Mouse (Mus musculus) bone marrow macrophage, adult 2 months (primary cell): ENCODE measurements around the gene Myb. TPM values are rescaled to one million over a fixed set of nuclear protein-coding genes. Genes with fewer than 3 reads are reported as not detected.

Experiments
- H3K27ac ChIP-seq: 2 replicates; pipeline ENCODE4 v1.5.1; 2012; ENCODE audit warnings: low read depth, low read length; ENCODE audit not compliant: insufficient read depth
- H3K4me1 ChIP-seq: 2 replicates; pipeline ENCODE4 v1.6.1; 2012; ENCODE audit warnings: low read length; ENCODE audit not compliant: control insufficient read depth, insufficient read depth
- H3K4me3 ChIP-seq: 2 replicates; pipeline ENCODE4 v1.5.1; 2012; ENCODE audit warnings: mild to moderate bottlenecking, low read length, moderate library complexity; ENCODE audit not compliant: insufficient read depth
- CTCF ChIP-seq: IDR thresholded peaks from 2 replicates; pipeline ENCODE4 v1.5.1; 2012; ENCODE audit warnings: low read depth, mild to moderate bottlenecking, low read length, moderate library complexity
- POLR2A ChIP-seq: IDR thresholded peaks from 2 replicates; pipeline ENCODE4 v1.6.1; 2012; ENCODE audit warnings: mild to moderate bottlenecking, low read depth, low read length, borderline replicate concordance
- polyA plus RNA-seq: library from polyadenylated mRNA; stranded (reverse); fragments of >200 nt; gene quantifications from 2 replicates; pipeline ENCODE4 v1.2.4, GENCODE M21; 2012; ENCODE audit not compliant: missing spikeins, insufficient read depth, insufficient read length

Myb gene
- polyA plus RNA-seq, 1 experiment = 0.31 TPM

DNA sequence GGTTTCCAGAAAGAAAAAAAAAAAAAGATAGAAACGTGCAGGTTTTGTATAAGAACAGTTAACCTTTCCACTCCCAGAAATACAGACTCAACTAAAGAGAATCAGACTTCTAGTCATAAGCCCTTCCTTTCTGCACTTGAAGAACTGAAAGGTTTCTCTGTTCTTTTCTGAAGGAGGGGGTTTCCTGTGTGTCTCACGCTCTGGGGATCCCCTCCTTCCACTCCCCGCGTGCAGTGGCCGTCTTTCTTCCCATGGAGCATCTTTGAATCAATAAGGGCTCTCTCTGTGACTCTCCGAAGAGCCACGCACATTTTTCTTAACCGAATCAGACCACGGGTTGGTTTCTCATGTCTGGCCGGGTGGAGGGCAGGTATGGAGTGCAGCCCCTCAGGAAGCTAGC, 17.5 kb upstream of the Myb start:
- Histone ChIP-seq H3K4me3 (no peak overlapping the region), H3K4me1 (no peaks in the 10 kb centered on the region), H3K27ac (no peak overlapping the region)
- TF ChIP-seq CTCF (no peak), POLR2A (no peak)

DNA sequence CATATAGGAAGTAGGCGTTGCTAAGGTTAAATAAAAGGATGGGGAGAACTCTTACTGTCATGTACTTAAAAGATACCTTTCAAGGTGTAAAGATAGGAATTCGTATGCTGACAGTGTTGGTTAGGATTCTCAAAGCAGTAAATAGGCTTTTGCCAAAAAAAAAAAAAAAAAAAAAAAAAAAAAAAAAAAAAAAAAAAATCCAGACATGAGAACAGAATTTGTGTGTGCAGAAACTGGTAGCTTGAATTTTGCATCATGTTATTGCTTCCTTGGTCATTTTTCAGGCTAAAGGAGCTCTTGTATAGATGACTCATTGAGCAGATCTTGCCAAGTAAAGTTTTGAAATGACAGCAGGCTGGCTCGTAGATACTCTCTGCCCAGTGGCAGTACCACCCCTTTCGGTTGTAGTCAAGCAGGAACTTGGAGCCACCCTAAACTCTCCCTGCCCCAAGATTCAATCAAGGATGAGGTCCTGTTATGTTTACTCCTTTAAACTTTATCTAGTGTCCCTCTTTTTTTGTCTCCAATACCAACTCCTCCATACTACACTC, 11.9 kb upstream of the Myb start:
- H3K4me1 ChIP-seq = no peaks in the 10 kb centered on the region
- no peak for TF ChIP-seq CTCF
- no peak for TF ChIP-seq POLR2A
- H3K4me3 ChIP-seq = no peak overlapping the region
- no peak overlapping the region for H3K27ac ChIP-seq

DNA sequence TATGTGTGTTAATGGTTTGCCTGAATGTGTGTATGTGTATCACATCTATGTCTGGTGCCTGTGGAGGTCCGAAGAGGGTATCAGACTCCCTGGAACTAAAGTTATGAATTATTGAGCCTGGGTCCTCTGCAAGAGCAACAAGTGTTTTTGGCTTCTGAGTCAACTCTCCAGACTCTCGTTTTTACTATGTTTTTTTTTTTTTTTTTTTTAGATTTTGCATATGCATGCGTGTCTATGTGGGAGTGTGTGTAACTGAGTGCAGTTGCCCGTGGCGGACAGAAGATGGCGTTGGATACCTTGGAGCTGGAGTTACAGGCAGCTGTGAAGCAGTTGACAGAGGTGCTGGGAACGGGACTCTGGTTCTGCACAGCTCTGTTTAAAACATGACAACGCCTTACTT, 7.7 kb upstream of the Myb start:
- no peak for TF ChIP-seq POLR2A
- no peak for TF ChIP-seq CTCF
- H3K4me3 ChIP-seq = no peak overlapping the region
- H3K27ac ChIP-seq = no peak overlapping the region
- no peaks in the 10 kb centered on the region for H3K4me1 ChIP-seq

DNA sequence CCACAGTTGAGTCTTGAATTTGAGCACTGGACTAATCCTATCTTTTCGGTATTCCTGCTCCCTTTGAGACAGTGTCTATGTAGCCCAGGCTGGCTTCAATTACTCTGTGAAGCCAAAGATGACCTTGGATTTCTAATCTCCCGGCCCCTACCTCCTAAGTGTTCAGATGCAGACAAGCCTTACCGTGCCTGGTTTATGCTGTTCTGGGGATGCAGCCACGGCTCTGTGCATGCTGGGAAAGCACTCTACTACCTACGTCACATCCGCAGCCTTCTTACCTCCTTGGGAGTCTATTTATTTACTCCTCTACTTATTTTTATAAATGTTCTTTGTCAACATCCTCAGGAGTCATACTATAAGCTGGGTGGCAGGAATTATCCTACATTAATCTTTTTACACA, 7.1 kb upstream of the Myb start:
- TF ChIP-seq POLR2A (no peak), CTCF (no peak)
- Histone ChIP-seq H3K4me1 (no peaks in the 10 kb centered on the region), H3K27ac (no peak overlapping the region), H3K4me3 (no peak overlapping the region)

GRCm38 (mm10) chr10:21167165-21167564, 6.4 kb upstream of the Myb start:
- no peaks in the 10 kb centered on the region for H3K4me1 ChIP-seq
- TF ChIP-seq POLR2A (no peak), CTCF (no peak)
- no peak overlapping the region for H3K27ac ChIP-seq
- no peak overlapping the region for H3K4me3 ChIP-seq

DNA sequence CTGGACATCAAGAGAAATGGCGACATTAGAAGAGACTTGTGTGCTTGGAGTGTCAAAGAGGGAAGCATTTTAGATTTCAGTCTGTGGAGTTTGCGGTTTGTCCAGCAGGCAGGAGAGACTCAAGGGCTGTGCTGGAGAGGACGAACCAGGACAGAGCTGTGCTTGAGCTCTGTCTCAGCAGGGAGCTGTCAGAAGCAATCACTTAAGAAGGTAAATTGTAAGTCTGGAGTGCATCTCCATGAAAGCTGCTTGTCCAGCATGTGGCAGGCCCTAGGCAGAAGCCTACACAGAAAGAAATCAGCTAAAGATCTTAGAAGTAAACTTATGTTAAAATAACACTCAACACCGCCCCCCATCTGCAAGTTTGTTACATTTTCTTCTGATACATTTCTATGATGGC, 4.6 kb upstream of the Myb start:
- H3K4me3 ChIP-seq = no peak overlapping the region
- TF ChIP-seq POLR2A (no peak), CTCF (no peak)
- H3K27ac ChIP-seq = no peak overlapping the region
- no peaks in the 10 kb centered on the region for H3K4me1 ChIP-seq

- Histone ChIP-seq H3K27ac (no peak overlapping the region), H3K4me1 (no peaks in the 10 kb centered on the region)
- TF ChIP-seq CTCF = no peak
- no peak for TF ChIP-seq POLR2A
Measured at GRCm38 (mm10) chr10:21162124-21162523, 1.3 kb upstream of the Myb start.

DNA sequence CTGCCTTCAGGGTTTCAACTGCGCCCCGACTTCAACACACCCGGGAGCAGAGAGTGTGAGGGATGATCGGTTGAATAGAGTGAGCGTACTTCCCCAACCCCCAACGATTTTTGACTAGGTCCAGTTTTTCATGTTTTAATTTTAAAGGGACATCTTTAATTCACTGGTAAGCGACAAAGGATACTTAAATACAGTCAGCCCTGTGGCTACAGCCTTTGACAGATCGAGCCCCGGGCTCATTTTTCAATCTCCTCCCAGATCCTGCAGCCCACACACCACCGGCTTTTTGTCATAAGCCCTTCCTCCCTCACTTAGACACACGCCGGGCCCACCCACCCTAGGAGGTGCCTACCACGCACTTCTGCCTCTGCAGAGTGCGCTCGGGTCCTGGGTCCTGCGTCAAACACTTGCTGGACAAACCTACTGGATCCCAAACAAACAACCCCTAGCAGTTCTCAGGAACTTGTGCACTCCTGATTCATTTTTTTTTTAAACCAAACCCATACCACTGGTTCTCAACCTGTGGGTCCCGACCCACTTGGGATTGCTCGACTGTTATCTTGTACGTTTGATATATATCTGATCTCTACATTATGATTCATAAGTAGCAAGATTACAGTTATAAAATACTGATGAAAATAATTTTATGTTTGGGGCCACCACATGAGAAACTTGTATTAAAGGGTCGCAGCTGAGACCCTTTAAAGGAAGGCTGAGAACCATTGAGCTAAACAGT, 743 bp upstream of the Myb start:
- Histone ChIP-seq H3K4me1 (no peaks in the 10 kb centered on the region), H3K27ac (no peak overlapping the region), H3K4me3 (peak overlapping the region; percentile 58)
- no peak for TF ChIP-seq CTCF
- TF ChIP-seq POLR2A = no peak

More at GRCm38 (mm10) chr10:21162124-21162523, 1.3 kb upstream of the Myb start:
- no peak overlapping the region for H3K4me3 ChIP-seq

DNA sequence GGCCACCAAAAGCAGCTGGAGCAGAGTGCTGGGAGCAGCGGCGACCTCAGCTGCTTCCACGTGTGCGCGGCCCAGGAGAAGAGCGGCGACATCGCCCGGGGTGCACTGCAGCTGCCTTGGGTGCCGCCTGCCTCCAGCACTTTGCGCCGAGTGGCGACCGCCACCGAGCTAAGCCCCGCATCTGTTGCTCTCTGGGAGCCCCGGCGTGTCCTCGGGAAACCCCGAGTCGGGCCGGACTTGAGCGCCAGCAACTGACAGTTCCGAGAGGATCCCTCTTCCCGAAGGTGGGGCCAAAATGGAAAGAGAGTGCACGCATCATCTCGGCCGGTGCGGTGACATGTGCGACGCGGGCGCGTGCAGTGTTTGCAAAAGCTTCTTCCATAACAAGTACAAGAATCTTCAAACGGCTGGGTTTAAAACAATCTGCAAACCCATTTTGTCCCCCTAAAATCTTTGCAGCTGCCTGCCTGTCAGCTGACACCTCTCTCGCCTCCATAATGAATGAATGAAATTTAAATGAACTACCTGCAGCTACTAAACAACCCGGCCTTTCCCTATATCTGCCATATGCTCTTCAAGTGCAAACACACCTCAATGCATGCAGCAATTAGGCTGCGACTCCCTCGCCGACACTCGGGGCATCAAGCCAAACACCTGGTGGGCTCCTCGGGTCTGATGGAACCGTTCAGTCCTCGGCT, 938 bp downstream of the Myb start:
- peak overlapping the region; percentile 58 for H3K4me3 ChIP-seq
- no peaks in the 10 kb centered on the region for H3K4me1 ChIP-seq
- no peak overlapping the region for H3K27ac ChIP-seq
- TF ChIP-seq POLR2A (no peak), CTCF (no peak)

GRCm38 (mm10) chr10:21158918-21159443, 1.8 kb downstream of the Myb start:
- TF ChIP-seq POLR2A (no peak), CTCF (no peak)
- Histone ChIP-seq H3K4me1 (no peaks in the 10 kb centered on the region), H3K27ac (no peak overlapping the region), H3K4me3 (peak overlapping the region; percentile 48)
